Mouse (Mus musculus) liver, postnatal 0 days (tissue): ENCODE measurements at regions not wholly inside any gene's neighbourhood (a gene's known extent, or its start where the extent isn't known, plus 50 kb on each side); places are given as distances from the start of the nearest gene placed in this dataset.

ENCODE experiments used
- ATAC-seq: fragments of 200-750 bp; cut with Nextera tagmentation; 2 replicates; pipeline ENCODE4 v1.8.0; 2017; ENCODE audit warnings: mild to moderate bottlenecking, moderate library complexity
- DNase-seq: peaks from one replicate; pipeline ENCODE4 v3.0.0-alpha.2; 2016
- H3K27ac ChIP-seq: fragments of 300-500 bp; sonication (generic); 2 replicates; pipeline ENCODE4 v1.5.1; 2014; ENCODE audit warnings: antibody characterized with exemption, moderate library complexity, mild to moderate bottlenecking, low read depth
- H3K27me3 ChIP-seq: fragments of 300-500 bp; sonication (generic); 2 replicates; pipeline ENCODE4 v1.6.1; 2014; ENCODE audit warnings: low read length, control low read depth, mixed read lengths; ENCODE audit not compliant: insufficient read depth
- H3K36me3 ChIP-seq: fragments of 300-500 bp; sonication (generic); replicated peaks from 2 replicates; pipeline ENCODE4 v1.6.1; 2014; ENCODE audit warnings: mild to moderate bottlenecking, control low read depth, low read length, moderate library complexity, mixed read lengths; ENCODE audit not compliant: insufficient read depth
- H3K4me1 ChIP-seq: fragments of 300-500 bp; sonication (generic); 2 replicates; pipeline ENCODE4 v1.6.1; 2014; ENCODE audit warnings: antibody characterized with exemption, mild to moderate bottlenecking, control low read depth; ENCODE audit not compliant: insufficient read depth
- H3K4me2 ChIP-seq: fragments of 300-500 bp; sonication (generic); 2 replicates; pipeline ENCODE4 v1.6.1; 2014; ENCODE audit warnings: low read depth, mild to moderate bottlenecking, low read length, moderate library complexity, mixed read lengths
- H3K4me3 ChIP-seq: fragments of 300-500 bp; sonication (generic); 2 replicates; pipeline ENCODE4 v1.5.1; 2014; ENCODE audit warnings: low read depth, low read length
- H3K9ac ChIP-seq: fragments of 300-500 bp; sonication (generic); replicated peaks from 2 replicates; pipeline ENCODE4 v1.6.1; 2014; ENCODE audit warnings: mild to moderate bottlenecking, moderate library complexity
- H3K9me3 ChIP-seq: fragments of 300-500 bp; sonication (generic); 2 replicates; pipeline ENCODE4 v1.6.1; 2016; ENCODE audit warnings: mild to moderate bottlenecking, control low read depth, low read length, mixed read lengths
- CTCF ChIP-seq: sonication (generic); IDR thresholded peaks from 2 replicates; pipeline ENCODE4 v1.5.1; 2016; ENCODE audit warnings: antibody characterized with exemption, low read depth
- EP300 ChIP-seq: IDR thresholded peaks from 2 replicates; pipeline ENCODE4 v1.6.1; 2016; ENCODE audit warnings: antibody characterized with exemption, low read depth, mild to moderate bottlenecking
- WGBS: fragments of 180-500 bp; shearing (Covaris S2); extraction: QIAGEN DNeasy Blood & Tissue Kit; methylation state at CpG from one replicate; pipeline ENCODE4 v1.1.7; 2014; ENCODE audit not compliant: insufficient replicate concordance; 5-methylcytosine and 5-hydroxymethylcytosine counted together

GRCm38 (mm10) chr13:83785643-83786042, 281.8 kb downstream of the Mef2c start:
- H3K9me3 ChIP-seq, result no peaks in the 10 kb centered on the region
- no peak overlapping the region for H3K9ac ChIP-seq
- ATAC-seq, result no peak
- H3K27me3 ChIP-seq, result no peaks in the 10 kb centered on the region
- H3K4me1 ChIP-seq, result no peaks in the 10 kb centered on the region
- no peaks in the 10 kb centered on the region for H3K36me3 ChIP-seq
- no peak for DNase-seq
- no peak overlapping the region for H3K27ac ChIP-seq
- no peak overlapping the region for H3K4me2 ChIP-seq
- H3K4me3 ChIP-seq, result no peak overlapping the region
- no peak for TF ChIP-seq CTCF
- TF ChIP-seq EP300, result no peak

GRCm38 (mm10) chr13:83809535-83809934, 305.7 kb downstream of the Mef2c start:
- Histone ChIP-seq H3K4me3 (no peak overlapping the region), H3K4me1 (no peaks in the 10 kb centered on the region)

GRCm38 (mm10) chr13:83820291-83820690, 316.5 kb downstream of the Mef2c start:
- Histone ChIP-seq H3K4me1 (no peaks in the 10 kb centered on the region), H3K9ac (no peak overlapping the region), H3K9me3 (no peaks in the 10 kb centered on the region), H3K27ac (no peak overlapping the region), H3K4me3 (no peak overlapping the region), H3K27me3 (no peaks in the 10 kb centered on the region), H3K4me2 (no peak overlapping the region), H3K36me3 (no peaks in the 10 kb centered on the region)
- ATAC-seq, result no peak
- WGBS, result 57% methylated on average over 4 of the region's 4 CpGs
- TF ChIP-seq CTCF (no peak), EP300 (no peak)
- no peak for DNase-seq

More at GRCm38 (mm10) chr13:83809535-83809934, 305.7 kb downstream of the Mef2c start:
- Histone ChIP-seq H3K27me3 (no peaks in the 10 kb centered on the region), H3K4me2 (no peak overlapping the region), H3K27ac (no peak overlapping the region), H3K36me3 (no peaks in the 10 kb centered on the region), H3K9ac (no peak overlapping the region), H3K9me3 (no peaks in the 10 kb centered on the region)
- DNase-seq, result no peak
- TF ChIP-seq CTCF, result no peak
- no peak for TF ChIP-seq EP300
- 56% methylated on average over 1 of the region's 1 CpGs for WGBS
- ATAC-seq, result no peak

GRCm38 (mm10) chr13:83820721-83821120, 316.9 kb downstream of the Mef2c start:
- Histone ChIP-seq H3K4me3 (no peak overlapping the region), H3K27ac (no peak overlapping the region), H3K9me3 (no peaks in the 10 kb centered on the region), H3K36me3 (no peaks in the 10 kb centered on the region), H3K4me1 (no peaks in the 10 kb centered on the region), H3K4me2 (no peak overlapping the region), H3K9ac (no peak overlapping the region), H3K27me3 (no peaks in the 10 kb centered on the region)
- 58% methylated on average over 3 of the region's 3 CpGs for WGBS
- DNase-seq (no peak), ATAC-seq (no peak)
- TF ChIP-seq CTCF, result no peak
- TF ChIP-seq EP300, result no peak

GRCm38 (mm10) chr13:83824926-83825325, 321.1 kb downstream of the Mef2c start:
- Histone ChIP-seq H3K4me2 (no peak overlapping the region), H3K9me3 (no peaks in the 10 kb centered on the region), H3K36me3 (no peaks in the 10 kb centered on the region), H3K27me3 (no peaks in the 10 kb centered on the region), H3K4me1 (no peaks in the 10 kb centered on the region), H3K9ac (no peak overlapping the region), H3K27ac (no peak overlapping the region), H3K4me3 (no peak overlapping the region)
- ATAC-seq (no peak), DNase-seq (no peak)
- TF ChIP-seq EP300, result no peak
- TF ChIP-seq CTCF, result no peak
- 66% methylated on average over 4 of the region's 4 CpGs for WGBS

- WGBS, result 82% methylated on average over 4 of the region's 4 CpGs
- no peaks in the 10 kb centered on the region for H3K27me3 ChIP-seq
- DNase-seq, result no peak
- no peaks in the 10 kb centered on the region for H3K4me1 ChIP-seq
- no peak overlapping the region for H3K27ac ChIP-seq
- ATAC-seq, result no peak
- TF ChIP-seq EP300, result no peak
- H3K9me3 ChIP-seq, result no peaks in the 10 kb centered on the region
- no peaks in the 10 kb centered on the region for H3K36me3 ChIP-seq
- no peak overlapping the region for H3K4me3 ChIP-seq
- no peak overlapping the region for H3K9ac ChIP-seq
- H3K4me2 ChIP-seq, result no peak overlapping the region
Observed at GRCm38 (mm10) chr13:83826841-83827463, 323.1 kb downstream of the Mef2c start.
